Comparison of ENCODE assay signal across 16 mouse cellular contexts in the genomic region with DNA sequence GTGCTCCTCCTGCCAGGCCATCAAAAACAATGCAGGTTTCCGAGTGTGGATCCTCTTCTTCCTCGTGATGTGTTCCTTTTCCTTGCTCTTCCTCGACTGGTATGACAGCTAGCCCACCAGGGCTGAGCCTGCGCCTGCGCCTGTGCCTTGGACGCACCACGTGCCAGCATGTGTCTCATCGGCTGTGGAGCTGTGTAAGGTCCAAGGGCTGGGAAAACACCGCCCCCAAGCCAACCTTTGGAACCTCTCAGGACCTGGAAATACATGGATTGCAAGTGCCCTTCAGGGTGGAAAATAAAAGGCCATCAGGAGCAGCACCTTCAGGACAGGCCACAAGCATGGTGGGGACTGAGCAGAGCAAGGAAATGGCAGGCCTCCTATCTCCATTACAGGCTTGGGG. TPM values are rescaled to one million over a fixed set of nuclear protein-coding genes. Genes with fewer than 3 reads are reported as not detected.
DNase-seq lines count a peak whose midpoint lies in the region; ATAC-seq and TF ChIP-seq lines count a peak whose summit lies in the region.
"Had no signal": no experiment of that assay in that cellular context is flagged by ENCODE, and none has a peak within 500 bp of the region (broad histone marks: within the 10 kb centered on the region; RNA-seq: fewer than 3 reads in every experiment).

No protein-coding gene starts in this region.

- TF ChIP-seq POLR2A in kidney, adult 2 months (IDR thresholded peaks at IDR 0.05; ENCODE audit: low read depth, low read length): no peak

- H3K4me3 ChIP-seq in kidney, embryonic 15.5 days (replicated peaks): no peak overlapping the region
- no peak overlapping the region for H3K4me3 ChIP-seq in intestine, embryonic 15.5 days (replicated peaks)
- no peak overlapping the region for H3K4me3 ChIP-seq in kidney, adult 2 months (ENCODE audit: insufficient read depth, low read depth, low read length)
- no peak overlapping the region for H3K4me3 ChIP-seq in heart, embryonic 10.5 days
- H3K4me3 ChIP-seq: embryonic facial prominence, embryonic 15.5 days; limb, embryonic 10.5 days had no signal

- H3K27me3 ChIP-seq in kidney, embryonic 15.5 days: no peaks in the 10 kb centered on the region
- H3K27me3 ChIP-seq in intestine, embryonic 15.5 days (replicated peaks): no peaks in the 10 kb centered on the region
- no peaks in the 10 kb centered on the region for H3K27me3 ChIP-seq in kidney, adult 2 months (replicated peaks; ENCODE audit: control insufficient read depth, insufficient read depth, low read length)
- H3K27me3 ChIP-seq in heart, embryonic 10.5 days (ENCODE audit: insufficient read depth, poor library complexity, severe bottlenecking): no peaks in the 10 kb centered on the region
- H3K27me3 ChIP-seq: embryonic facial prominence, embryonic 15.5 days had no signal

- TF ChIP-seq CTCF in kidney, adult 2 months (conservative IDR thresholded peaks at IDR 0.05; ENCODE audit: insufficient read depth, insufficient read length, low read depth, low read length): no peak

- H3K36me3 ChIP-seq in kidney, embryonic 15.5 days: peaks cover 58% of the 10 kb centered on the region
- peaks cover 7% of the 10 kb centered on the region for H3K36me3 ChIP-seq in intestine, embryonic 15.5 days
- no peaks in the 10 kb centered on the region for H3K36me3 ChIP-seq in kidney, adult 2 months (ENCODE audit: control insufficient read depth, insufficient read depth, low read length)
- H3K36me3 ChIP-seq in heart, embryonic 10.5 days: peaks cover 19% of the 10 kb centered on the region

- 95% methylated on average over 9 of the region's 9 CpGs for WGBS in kidney, embryonic 15.5 days
- 86% methylated on average over 9 of the region's 9 CpGs for WGBS in intestine, embryonic 15.5 days
- 62% methylated on average over 9 of the region's 9 CpGs for WGBS in kidney, adult 2 months
- WGBS in heart, embryonic 10.5 days: 91% methylated on average over 9 of the region's 9 CpGs

- no peak overlapping the region for H3K9ac ChIP-seq in kidney, embryonic 15.5 days
- H3K9ac ChIP-seq in intestine, embryonic 15.5 days: no peak overlapping the region
- H3K9ac ChIP-seq: embryonic facial prominence, embryonic 15.5 days had no signal

- ATAC-seq in kidney, embryonic 15.5 days (replicated peaks; ENCODE audit: low FRiP score): no peak
- peak; percentile 53; the same call in 1 of the 2 replicates for ATAC-seq in intestine, embryonic 15.5 days

- H3K27ac ChIP-seq in kidney, embryonic 15.5 days: no peak overlapping the region
- no peak overlapping the region for H3K27ac ChIP-seq in intestine, embryonic 15.5 days
- H3K27ac ChIP-seq in kidney, adult 2 months (ENCODE audit: insufficient read depth, low read depth, low read length): peak overlapping the region; percentile 73; the same call in 1 of the 2 replicates
- no peak overlapping the region for H3K27ac ChIP-seq in heart, embryonic 10.5 days
- H3K27ac ChIP-seq: embryonic facial prominence, embryonic 15.5 days had no signal

- H3K4me2 ChIP-seq in kidney, embryonic 15.5 days: no peak overlapping the region
- H3K4me2 ChIP-seq in intestine, embryonic 15.5 days (replicated peaks): no peak overlapping the region
- H3K4me2 ChIP-seq: embryonic facial prominence, embryonic 15.5 days; heart, embryonic 11.5 days had no signal

- H3K9me3 ChIP-seq in kidney, embryonic 15.5 days (replicated peaks): no peaks in the 10 kb centered on the region
- H3K9me3 ChIP-seq in intestine, embryonic 15.5 days: no peaks in the 10 kb centered on the region
- no peaks in the 10 kb centered on the region for H3K9me3 ChIP-seq in heart, embryonic 10.5 days
- H3K9me3 ChIP-seq: embryonic facial prominence, embryonic 15.5 days; limb, embryonic 10.5 days had no signal

- DNase-seq in kidney, adult 11 months: peak; percentile 83
- DNase-seq in kidney, adult 2 months: peak; percentile 83
- peak; percentile 75 to 80 for DNase-seq in kidney, postnatal 36 days
- DNase-seq in urinary bladder, postnatal 4 days (ENCODE audit: low spot score in 2 of 2): no peak
- no peak for DNase-seq in heart, embryonic 10.5 days (ENCODE audit: low spot score)
- DNase-seq: cerebellum, adult 11 months; gastrocnemius, postnatal 25 days; lung, adult 2 months; lung, postnatal 4 days; thymus, adult 18-20 months had no signal

- H3K4me1 ChIP-seq in kidney, embryonic 15.5 days: no peaks in the 10 kb centered on the region
- H3K4me1 ChIP-seq in intestine, embryonic 15.5 days (replicated peaks): no peaks in the 10 kb centered on the region
- peaks cover 8% of the 10 kb centered on the region; the same call in 1 of the 2 replicates for H3K4me1 ChIP-seq in kidney, adult 2 months (ENCODE audit: control insufficient read depth, insufficient read depth, low read length)
- H3K4me1 ChIP-seq in heart, embryonic 10.5 days: 0 out of 2 replicates have a peak, but pooled peaks cover 3% of the 10 kb centered on the region
- H3K4me1 ChIP-seq: embryonic facial prominence, embryonic 15.5 days had no signal

RNA-seq across cellular contexts. Expression of gene Nsg1, which starts 23.5 kb away (rescaled TPM):
- polyA plus RNA-seq in kidney, embryonic 15.5 days (2015; fragmentation: Nextera tagmentation; extraction: Ambion mirVana): 69.8 and 77.3 TPM in 2 replicates
- 59.8 and 62.3 TPM in 2 replicates for polyA plus RNA-seq in intestine, embryonic 15.5 days (2015; fragmentation: Nextera tagmentation; extraction: Ambion mirVana)
- polyA plus RNA-seq in kidney, adult 2 months (2012; rRNA removed): 11.4 and 11.6 TPM in 2 replicates
- polyA plus RNA-seq in heart, embryonic 10.5 days (2016; fragmentation: Nextera tagmentation; extraction: Ambion mirVana): 17.4 and 32.6 TPM in 2 replicates
- polyA plus RNA-seq: G1E had no signal

Comparison
In these comparisons a context has a peak if more than half of its experiments do, and no peak if none do; other contexts are left out.
1. DNase-seq: peak in kidney, adult 11 months (single experiment), kidney, adult 2 months (single experiment) and kidney, postnatal 36 days (2 of 2); none in urinary bladder, postnatal 4 days (0 of 2) and heart, embryonic 10.5 days (single experiment).